Mouse (Mus musculus): ENCODE results near the gene Scrn1.

The Scrn1 gene
- long read RNA-seq, experiment 1, full-length matches to known transcripts: 32 of 44 reads
- long read RNA-seq, experiment 1, partial matches to known transcripts: 8 of 44 reads
- long read RNA-seq, experiment 1, other reads (novel, unspliced or antisense): 4 of 44 reads
- long read RNA-seq, experiment 2, full-length matches to known transcripts: 33 of 41 reads
- long read RNA-seq, experiment 2, partial matches to known transcripts: 3 of 41 reads
- long read RNA-seq, experiment 2, other reads (novel, unspliced or antisense): 5 of 41 reads

- intact Hi-C loops (cut with DNase I): no loop called here
Observed at GRCm38 (mm10) chr6:54565665-54566545, at the start of gene Scrn1. Gene Scrn1 (minus strand): TSS chr6:54566489.

- intact Hi-C loops (cut with DNase I): no loop called here
Observed at GRCm38 (mm10) chr6:54606241-54606640, 40.0 kb upstream of the Scrn1 start.

- intact Hi-C loops (cut with DNase I): no loop called here
Observed at GRCm38 (mm10) chr6:54604001-54604715, 37.9 kb upstream of the Scrn1 start.

GRCm38 (mm10) chr6:54602891-54603290 is 36.6 kb upstream of the Scrn1 start:
- intact Hi-C loops (cut with DNase I): no loop called here

GRCm38 (mm10) chr6:54600681-54601347 is 34.5 kb upstream of the Scrn1 start:
- intact Hi-C loops (cut with DNase I): no loop called here

GRCm38 (mm10) chr6:54597711-54598110 is 31.4 kb upstream of the Scrn1 start:
- intact Hi-C loops (cut with DNase I): loop anchor here (5.0 kb wide), 1 partner anchor 85 kb away; the partner anchor contains the start of gene Mturn

GRCm38 (mm10) chr6:54597208-54597607 is 30.9 kb upstream of the Scrn1 start, which contains the start of gene Fkbp14:
Gene Fkbp14 (minus strand): TSS chr6:54597308.
- intact Hi-C loops (cut with DNase I): loop anchor here (5.0 kb wide), 1 partner anchor 85 kb away; the partner anchor contains the start of gene Mturn

GRCm38 (mm10) chr6:54595330-54595878 is 29.1 kb upstream of the Scrn1 start:
- intact Hi-C loops (cut with DNase I): loop anchor here (5.0 kb wide), 1 partner anchor 87 kb away; the partner anchor contains the start of gene Mturn

- intact Hi-C loops (cut with DNase I): loop anchor here (5.0 kb wide), 1 partner anchor 88 kb away; the partner anchor contains the start of gene Mturn
Observed at GRCm38 (mm10) chr6:54594469-54595329, 28.4 kb upstream of the Scrn1 start, which contains the start of gene Plekha8. Gene Plekha8 (plus strand): TSS chr6:54595111.

- intact Hi-C loops (cut with DNase I): no loop called here
Observed at GRCm38 (mm10) chr6:54593766-54594468, 27.6 kb upstream of the Scrn1 start.

GRCm38 (mm10) chr6:54592938-54593535 is 26.7 kb upstream of the Scrn1 start:
- intact Hi-C loops (cut with DNase I): no loop called here

GRCm38 (mm10) chr6:54591778-54592177 is 25.5 kb upstream of the Scrn1 start:
- intact Hi-C loops (cut with DNase I): no loop called here

- intact Hi-C loops (cut with DNase I): no loop called here
Observed at GRCm38 (mm10) chr6:54590691-54591090, 24.4 kb upstream of the Scrn1 start.

- intact Hi-C loops (cut with DNase I): no loop called here
Observed at GRCm38 (mm10) chr6:54588212-54588611, 21.9 kb upstream of the Scrn1 start.

GRCm38 (mm10) chr6:54587683-54588082 is 21.4 kb upstream of the Scrn1 start:
- intact Hi-C loops (cut with DNase I): loop anchor here (2.0 kb wide), 1 partner anchor 43 kb away; no protein-coding TSS in a partner anchor

GRCm38 (mm10) chr6:54586911-54587310 is 20.6 kb upstream of the Scrn1 start:
- intact Hi-C loops (cut with DNase I): loop anchor here (2.0 kb wide), 1 partner anchor 44 kb away; no protein-coding TSS in a partner anchor

- intact Hi-C loops (cut with DNase I): loop anchor here (2.0 kb wide), 1 partner anchor 45 kb away; no protein-coding TSS in a partner anchor
Observed at GRCm38 (mm10) chr6:54586175-54586574, 19.9 kb upstream of the Scrn1 start.

Measured in adrenal gland (tissue).